Mouse (Mus musculus): ENCODE measurements at regions not wholly inside any gene's neighbourhood (a gene's known extent, or its start where the extent isn't known, plus 50 kb on each side); places are given as distances from the start of the nearest gene placed in this dataset.

DNA sequence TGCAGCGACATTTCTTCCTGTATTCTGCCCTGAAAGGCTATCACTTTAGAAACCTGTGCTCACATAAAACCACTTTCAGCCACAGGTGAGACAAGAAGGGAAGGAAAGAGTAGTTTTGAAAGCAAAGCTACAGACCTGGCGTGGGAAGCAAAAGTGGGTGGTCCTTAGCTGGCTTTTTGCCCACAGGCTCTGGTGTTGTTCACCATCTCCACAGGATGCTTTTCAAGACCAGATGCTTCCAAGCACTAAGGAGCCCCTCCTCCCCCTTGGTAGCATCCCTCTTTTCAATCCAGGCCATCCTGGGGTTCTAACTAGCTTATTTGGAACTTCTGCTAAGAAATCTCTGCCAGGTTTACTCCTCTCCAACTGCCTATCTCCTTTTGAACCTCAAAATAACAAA lies 312.8 kb upstream of the Camk1g start:
- Histone ChIP-seq H3K4me1 (no peaks in the 10 kb centered on the region), H3K4me3 (no peak overlapping the region), H3K36me3 (no peaks in the 10 kb centered on the region), H3K27ac (no peak overlapping the region), H3K9me3 (replicated peaks) (no peaks in the 10 kb centered on the region), H3K27me3 (ENCODE audit: low read depth, poor library complexity, severe bottlenecking) (no peaks in the 10 kb centered on the region)
- no peak for DNase-seq (ENCODE audit: low spot score)
- 66% methylated on average over 2 of the region's 2 CpGs for WGBS

DNA sequence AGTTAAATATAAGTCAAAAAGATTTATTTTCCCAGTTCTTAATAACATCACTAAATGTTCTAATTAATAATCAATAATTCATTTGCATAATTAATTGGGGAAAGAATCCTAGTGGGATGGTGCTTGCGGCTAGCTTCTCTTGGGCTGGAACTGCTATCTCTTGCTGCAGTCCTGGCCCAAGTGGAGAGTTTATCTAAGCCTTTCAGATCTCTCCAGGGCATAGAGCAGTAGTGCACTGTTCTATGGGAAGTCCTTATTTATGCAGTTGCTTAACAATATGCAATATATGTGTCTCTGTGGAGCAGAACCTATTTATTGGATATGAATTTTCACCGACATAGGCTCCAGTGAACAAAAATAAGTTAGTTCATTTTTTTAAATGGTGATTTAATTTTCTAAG lies 308.4 kb upstream of the Camk1g start:
- no peaks in the 10 kb centered on the region for H3K9me3 ChIP-seq (replicated peaks)
- no peak for DNase-seq (ENCODE audit: low spot score)
- H3K4me3 ChIP-seq: no peak overlapping the region
- no peaks in the 10 kb centered on the region for H3K27me3 ChIP-seq (ENCODE audit: low read depth, poor library complexity, severe bottlenecking)
- H3K27ac ChIP-seq: no peak overlapping the region
- H3K4me1 ChIP-seq: no peaks in the 10 kb centered on the region; the same call in 1 of the 2 replicates
- H3K36me3 ChIP-seq: no peaks in the 10 kb centered on the region
- 92% methylated on average over 2 of the region's 2 CpGs for WGBS

DNA sequence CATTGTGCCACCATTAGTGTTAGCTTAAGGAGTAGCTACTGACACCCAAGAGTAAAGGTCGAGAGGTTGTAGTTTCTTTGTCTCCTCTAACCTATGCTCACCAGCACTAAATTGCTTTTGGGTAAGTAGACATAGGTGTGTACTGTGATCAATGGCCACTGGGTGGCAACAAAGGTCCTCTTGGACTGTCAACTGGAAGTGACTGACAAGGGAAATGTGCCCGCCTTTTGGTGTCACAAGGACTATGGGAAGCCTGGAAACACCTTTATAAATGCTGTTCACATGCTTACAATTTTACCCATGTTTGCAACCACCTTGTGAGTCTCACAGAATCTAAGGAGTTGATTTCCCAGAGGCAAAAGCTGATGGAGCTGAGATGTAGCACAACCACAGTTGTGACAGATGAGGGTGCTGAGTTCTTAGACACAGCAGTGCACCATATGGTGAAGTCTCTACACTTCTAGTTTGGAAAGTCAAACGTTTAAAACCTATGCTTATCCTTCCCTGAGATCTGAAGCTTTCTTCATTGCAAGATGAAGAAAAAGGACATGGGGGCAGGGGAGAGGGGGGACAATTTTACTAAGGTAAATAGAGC lies 303.2 kb upstream of the Camk1g start:
- WGBS: 31% methylated on average over 3 of the region's 3 CpGs
- Histone ChIP-seq H3K4me1 (no peaks in the 10 kb centered on the region; the same call in 1 of the 2 replicates), H3K36me3 (no peaks in the 10 kb centered on the region), H3K27ac (no peak overlapping the region), H3K9me3 (replicated peaks) (no peaks in the 10 kb centered on the region), H3K4me3 (no peak overlapping the region), H3K27me3 (ENCODE audit: low read depth, poor library complexity, severe bottlenecking) (no peaks in the 10 kb centered on the region)
- no peak for DNase-seq (ENCODE audit: low spot score)

DNA sequence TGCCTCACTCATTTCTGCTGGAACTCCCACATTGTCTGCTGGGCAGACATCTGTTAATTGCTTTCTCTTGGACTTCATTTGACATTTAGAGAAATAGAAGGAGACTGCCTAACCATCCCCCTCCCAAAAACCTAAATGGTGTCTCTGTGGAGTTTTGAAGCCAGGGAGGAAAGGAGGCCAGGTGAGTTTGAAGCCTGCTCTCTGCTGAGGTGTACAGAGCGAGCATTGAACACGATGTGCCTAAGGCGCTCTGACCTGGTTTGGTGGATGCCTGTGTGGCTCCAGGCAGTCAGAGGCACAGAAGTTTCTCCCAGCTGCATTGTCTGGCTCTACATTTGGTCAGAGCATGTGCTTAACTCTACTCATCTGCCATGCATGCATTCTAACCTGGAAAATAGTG lies 302.6 kb upstream of the Camk1g start:
- H3K4me3 ChIP-seq: no peak overlapping the region
- H3K36me3 ChIP-seq: no peaks in the 10 kb centered on the region
- DNase-seq (ENCODE audit: low spot score): no peak
- H3K9me3 ChIP-seq (replicated peaks): no peaks in the 10 kb centered on the region
- WGBS: 79% methylated on average over 3 of the region's 3 CpGs
- no peaks in the 10 kb centered on the region for H3K27me3 ChIP-seq (ENCODE audit: low read depth, poor library complexity, severe bottlenecking)
- no peaks in the 10 kb centered on the region; the same call in 1 of the 2 replicates for H3K4me1 ChIP-seq
- no peak overlapping the region for H3K27ac ChIP-seq

DNA sequence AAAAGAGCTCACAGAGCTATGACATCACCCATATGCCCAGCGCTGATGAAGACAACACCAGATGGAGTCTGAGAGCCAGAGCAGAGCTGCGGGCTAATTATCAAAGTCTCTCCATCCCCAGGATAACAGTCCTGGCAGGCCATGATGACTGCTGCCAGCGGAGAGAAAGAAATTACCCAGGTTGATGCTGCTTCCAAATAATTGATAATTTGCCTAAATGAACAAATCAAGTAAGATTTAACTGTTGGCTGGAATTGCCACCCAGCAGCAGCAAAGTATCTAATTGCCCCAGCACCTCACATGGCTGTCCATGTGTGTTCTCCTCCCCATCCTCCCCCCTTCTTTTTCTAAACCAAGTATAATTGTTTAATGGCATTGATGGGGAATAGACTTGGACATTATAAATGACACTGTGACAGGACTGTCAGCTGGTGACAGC lies 301.7 kb upstream of the Camk1g start:
- no peak for DNase-seq (ENCODE audit: low spot score)
- H3K9me3 ChIP-seq (replicated peaks): no peaks in the 10 kb centered on the region
- H3K27ac ChIP-seq: no peak overlapping the region
- no peaks in the 10 kb centered on the region; the same call in 1 of the 2 replicates for H3K4me1 ChIP-seq
- no peak overlapping the region for H3K4me3 ChIP-seq
- H3K27me3 ChIP-seq (ENCODE audit: low read depth, poor library complexity, severe bottlenecking): no peaks in the 10 kb centered on the region
- H3K36me3 ChIP-seq: no peaks in the 10 kb centered on the region
- WGBS: 80% methylated on average over 3 of the region's 3 CpGs

DNA sequence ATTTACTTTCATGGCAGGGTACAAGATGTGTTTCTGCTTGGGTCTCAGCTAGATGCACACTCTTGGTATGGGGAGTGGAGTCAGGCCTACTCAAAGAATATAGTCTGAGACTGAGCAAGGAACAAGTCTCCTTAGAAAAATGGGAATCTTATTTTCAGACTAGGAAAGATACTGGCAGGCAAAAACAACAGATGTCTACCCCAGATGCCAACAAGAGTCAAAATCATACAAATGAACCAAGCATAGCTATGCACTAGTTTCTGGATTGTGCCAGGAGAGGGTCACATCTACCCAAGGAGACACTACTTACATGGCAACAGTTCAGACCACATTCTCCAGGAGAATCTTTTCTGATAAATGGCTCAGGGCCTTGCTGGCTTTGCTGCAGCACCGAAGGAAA lies 300.9 kb upstream of the Camk1g start:
- H3K36me3 ChIP-seq: no peaks in the 10 kb centered on the region
- H3K4me3 ChIP-seq: no peak overlapping the region
- no peaks in the 10 kb centered on the region for H3K27me3 ChIP-seq (ENCODE audit: low read depth, poor library complexity, severe bottlenecking)
- WGBS: 91% methylated on average over 1 of the region's 1 CpGs
- DNase-seq (ENCODE audit: low spot score): no peak
- H3K4me1 ChIP-seq: no peaks in the 10 kb centered on the region; the same call in none of the 2 replicates
- H3K27ac ChIP-seq: no peak overlapping the region
- no peaks in the 10 kb centered on the region for H3K9me3 ChIP-seq (replicated peaks)

DNA sequence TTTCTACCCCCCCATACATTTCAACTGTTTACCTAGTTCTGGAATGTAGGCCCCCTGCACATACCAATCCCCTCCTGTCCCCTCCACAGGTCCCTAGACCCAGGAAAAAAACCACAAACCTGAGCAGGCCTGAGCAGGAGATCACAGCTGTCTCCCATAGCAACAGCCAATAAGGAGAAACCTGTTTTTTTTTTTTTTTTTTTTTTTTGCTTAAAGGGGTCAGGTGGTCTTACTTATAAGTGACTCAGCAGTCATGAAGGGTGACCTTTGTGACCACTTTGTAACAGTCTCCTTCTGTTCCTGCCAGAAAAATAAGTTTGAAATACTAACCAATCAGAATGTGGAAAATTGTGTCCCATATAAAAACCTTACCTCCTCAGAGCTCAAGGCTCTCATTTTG lies 299.9 kb upstream of the Camk1g start:
- no peaks in the 10 kb centered on the region; the same call in 1 of the 2 replicates for H3K4me1 ChIP-seq
- no peaks in the 10 kb centered on the region for H3K36me3 ChIP-seq
- no peak overlapping the region for H3K27ac ChIP-seq
- no peak overlapping the region for H3K4me3 ChIP-seq
- no peaks in the 10 kb centered on the region for H3K9me3 ChIP-seq (replicated peaks)
- H3K27me3 ChIP-seq (ENCODE audit: low read depth, poor library complexity, severe bottlenecking): no peaks in the 10 kb centered on the region
- no peak for DNase-seq (ENCODE audit: low spot score)

DNA sequence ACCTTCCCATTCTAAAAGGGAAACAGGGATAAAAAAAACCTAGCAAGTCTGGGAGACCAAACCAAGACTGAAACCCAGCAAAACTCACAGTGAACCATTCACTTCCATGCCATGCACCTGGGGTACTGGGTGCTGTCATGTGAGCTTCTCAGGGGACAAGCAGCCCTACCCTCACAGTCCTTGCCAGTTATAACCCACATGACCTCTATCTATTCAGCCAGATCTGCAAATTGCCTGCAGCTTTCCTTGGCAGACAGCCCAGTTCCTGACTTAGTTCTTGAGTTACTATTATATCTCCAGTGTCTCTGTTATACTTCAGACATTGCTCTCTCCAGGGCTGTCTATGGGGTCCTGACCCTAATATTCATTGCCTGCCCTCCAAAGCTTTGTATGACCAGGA lies 298.7 kb upstream of the Camk1g start:
- no peak for DNase-seq (ENCODE audit: low spot score)
- Histone ChIP-seq H3K27ac (no peak overlapping the region), H3K4me1 (no peaks in the 10 kb centered on the region; the same call in 1 of the 2 replicates), H3K9me3 (replicated peaks) (no peaks in the 10 kb centered on the region), H3K4me3 (no peak overlapping the region), H3K27me3 (ENCODE audit: low read depth, poor library complexity, severe bottlenecking) (no peaks in the 10 kb centered on the region), H3K36me3 (no peaks in the 10 kb centered on the region)

DNA sequence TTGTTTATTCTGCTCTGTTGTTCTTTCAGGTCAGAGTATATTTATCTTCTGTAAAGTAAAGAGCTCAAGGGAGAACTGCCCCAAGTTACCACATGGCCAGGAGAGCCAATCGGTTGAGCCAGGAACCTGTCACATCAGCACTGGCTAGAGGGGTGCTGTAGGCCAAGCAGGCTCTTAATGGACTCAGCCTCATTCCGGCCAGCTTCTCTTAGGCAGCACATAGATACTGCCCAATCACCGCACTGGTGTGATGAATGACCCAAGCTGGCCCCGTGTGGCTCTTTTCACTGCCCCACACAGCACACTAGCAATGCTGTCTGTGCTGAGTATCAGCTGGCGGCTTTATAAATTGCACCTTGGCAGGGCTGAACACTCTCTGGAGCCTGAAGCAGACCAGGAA lies 295.8 kb upstream of the Camk1g start:
- Histone ChIP-seq H3K4me1 (peaks cover 13% of the 10 kb centered on the region), H3K4me3 (no peak overlapping the region), H3K9me3 (replicated peaks) (no peaks in the 10 kb centered on the region), H3K36me3 (no peaks in the 10 kb centered on the region), H3K27ac (no peak overlapping the region), H3K27me3 (ENCODE audit: low read depth, poor library complexity, severe bottlenecking) (no peaks in the 10 kb centered on the region)
- no peak for DNase-seq (ENCODE audit: low spot score)
- 67% methylated on average over 5 of the region's 5 CpGs for WGBS

DNA sequence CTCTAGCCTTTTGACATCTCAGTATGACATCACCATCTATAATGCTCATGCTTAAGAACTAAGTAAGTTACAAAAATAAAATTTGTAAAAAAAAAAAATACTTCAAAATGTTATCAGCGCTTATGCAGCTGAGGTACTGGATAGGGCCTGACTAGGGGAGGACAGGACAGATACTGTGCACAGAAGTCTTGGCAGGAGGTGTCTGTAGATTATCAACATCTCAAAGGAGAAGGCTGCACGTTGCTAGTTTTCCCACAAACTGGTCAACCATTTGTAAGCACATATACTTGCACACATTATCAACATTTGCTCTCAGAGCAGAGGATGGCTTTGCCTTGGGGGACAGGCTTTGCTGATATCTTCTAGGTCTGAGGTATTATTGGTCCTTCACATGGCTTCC lies 294.5 kb upstream of the Camk1g start:
- no peak overlapping the region for H3K27ac ChIP-seq
- no peaks in the 10 kb centered on the region for H3K36me3 ChIP-seq
- no peak overlapping the region for H3K4me3 ChIP-seq
- H3K27me3 ChIP-seq (ENCODE audit: low read depth, poor library complexity, severe bottlenecking): no peaks in the 10 kb centered on the region
- H3K9me3 ChIP-seq (replicated peaks): no peaks in the 10 kb centered on the region
- H3K4me1 ChIP-seq: peaks cover 13% of the 10 kb centered on the region
- no peak for DNase-seq (ENCODE audit: low spot score)
- WGBS: 86% methylated on average over 2 of the region's 2 CpGs

DNA sequence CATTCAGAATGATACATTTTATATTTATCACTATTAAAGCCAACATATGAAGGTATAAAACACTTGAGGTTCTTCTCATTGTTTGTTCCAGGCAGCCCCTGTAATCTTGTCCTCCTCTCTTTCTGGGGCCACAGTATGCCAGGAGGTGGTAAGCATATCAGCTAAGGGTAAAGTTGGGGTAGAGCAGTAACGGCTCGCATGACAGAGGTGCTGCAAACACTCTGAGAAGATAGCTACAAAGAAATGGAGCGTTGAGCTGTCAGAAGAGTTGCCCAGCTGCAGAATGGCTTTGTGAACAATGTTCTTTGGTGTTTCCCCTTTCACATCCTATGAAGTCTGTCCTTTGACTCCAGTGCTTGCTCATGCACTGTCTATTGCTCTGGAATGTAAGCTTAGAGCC lies 293.5 kb upstream of the Camk1g start:
- no peaks in the 10 kb centered on the region for H3K9me3 ChIP-seq (replicated peaks)
- peaks cover 13% of the 10 kb centered on the region for H3K4me1 ChIP-seq
- no peak for DNase-seq (ENCODE audit: low spot score)
- no peaks in the 10 kb centered on the region for H3K36me3 ChIP-seq
- WGBS: 91% methylated on average over 3 of the region's 3 CpGs
- H3K27me3 ChIP-seq (ENCODE audit: low read depth, poor library complexity, severe bottlenecking): no peaks in the 10 kb centered on the region
- no peak overlapping the region for H3K27ac ChIP-seq
- H3K4me3 ChIP-seq: no peak overlapping the region

DNA sequence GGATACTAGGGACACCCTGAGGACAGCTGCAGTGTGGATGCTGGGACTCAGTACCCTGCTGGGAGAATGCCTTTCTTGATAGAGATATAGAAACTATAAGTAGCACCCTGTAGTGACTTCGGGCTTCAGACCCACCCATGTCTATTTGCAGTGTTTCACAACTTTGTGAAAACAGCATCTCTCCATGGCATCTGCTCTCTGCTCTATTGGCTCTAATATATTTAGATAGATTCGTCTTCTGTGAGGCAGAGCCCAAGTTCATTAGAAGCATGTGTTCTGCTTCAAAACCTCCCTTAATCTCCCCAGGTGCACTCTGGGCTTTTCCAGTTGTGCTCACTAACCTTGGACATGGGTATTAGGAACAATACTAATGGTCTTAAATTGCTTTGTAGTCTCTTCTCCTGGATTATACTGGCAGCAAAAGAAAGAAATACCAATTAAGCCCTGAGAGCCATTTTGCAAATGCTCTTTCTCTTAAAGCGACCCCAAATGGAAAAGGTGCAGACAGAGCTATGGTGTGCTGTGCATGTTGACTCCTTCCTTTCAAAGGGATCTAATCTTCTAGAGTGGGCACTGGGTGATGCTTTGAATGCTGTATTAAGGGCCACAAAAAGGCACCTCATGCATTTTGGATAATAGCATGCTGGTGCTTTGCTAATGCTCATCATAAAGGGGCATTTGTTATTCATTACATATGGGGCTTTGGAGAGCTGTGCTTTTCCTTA lies 292.2 kb upstream of the Camk1g start:
- H3K27me3 ChIP-seq (ENCODE audit: low read depth, poor library complexity, severe bottlenecking): no peaks in the 10 kb centered on the region
- no peak overlapping the region for H3K27ac ChIP-seq
- H3K4me3 ChIP-seq: no peak overlapping the region
- no peak for DNase-seq (ENCODE audit: low spot score)
- no peaks in the 10 kb centered on the region for H3K9me3 ChIP-seq (replicated peaks)
- peaks cover 13% of the 10 kb centered on the region for H3K4me1 ChIP-seq
- WGBS: 65% methylated on average over 3 of the region's 3 CpGs
- no peaks in the 10 kb centered on the region for H3K36me3 ChIP-seq

DNA sequence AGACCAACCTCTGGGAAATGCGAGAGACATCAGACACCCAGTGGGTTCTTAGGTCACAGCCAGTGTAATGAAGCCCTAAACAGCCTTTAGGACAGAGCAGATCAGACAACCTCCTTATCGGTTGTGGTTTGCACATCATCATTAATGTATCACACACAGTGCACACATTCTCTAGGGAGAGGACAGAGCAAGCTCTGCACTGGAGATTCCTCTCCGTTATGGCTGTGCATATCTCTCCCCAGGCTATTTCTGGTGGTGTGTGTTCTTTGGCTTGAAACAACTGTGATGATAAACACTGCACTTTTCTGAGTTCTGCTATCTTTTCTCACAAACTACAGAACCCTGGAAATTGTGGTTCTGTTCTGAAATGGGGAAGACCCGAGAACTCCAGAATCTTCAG lies 291.3 kb upstream of the Camk1g start:
- Histone ChIP-seq H3K4me1 (peaks cover 13% of the 10 kb centered on the region), H3K4me3 (no peak overlapping the region), H3K27ac (no peak overlapping the region), H3K27me3 (ENCODE audit: low read depth, poor library complexity, severe bottlenecking) (no peaks in the 10 kb centered on the region), H3K9me3 (replicated peaks) (no peaks in the 10 kb centered on the region), H3K36me3 (no peaks in the 10 kb centered on the region)
- DNase-seq (ENCODE audit: low spot score): no peak
- 81% methylated on average over 4 of the region's 4 CpGs for WGBS
